Mouse (Mus musculus): Measurements from ENCODE around the gene Cstb. TPM values are rescaled to one million over a fixed set of nuclear protein-coding genes. Genes with fewer than 3 reads are reported as not detected.
"Not testable (repeated sequence)": the region's sequence is repeated elsewhere in the genome, so short reads cannot be mapped to it uniquely, and the experiment has no call there.

Cstb gene
- total and polyA plus RNA-seq, 3 experiments, result 21.4 to 25.1 (median 23.0) TPM

GRCm38 (mm10) chr10:78409035-78409788 lies 16.3 kb upstream of the Cstb start:
- no peak for DNase-seq
- H3K4me3 ChIP-seq, result no peak overlapping the region
- TF ChIP-seq CTCF (IDR thresholded peaks at IDR 0.05), result no peak
- no peak for TF ChIP-seq EP300 (IDR thresholded peaks at IDR 0.05; ENCODE audit: insufficient read depth, low read depth, low read length)
- TF ChIP-seq POLR2A (IDR thresholded peaks at IDR 0.05; ENCODE audit: insufficient read depth, low read depth, low read length), result no peak
- no peaks in the 10 kb centered on the region for H3K36me3 ChIP-seq (ENCODE audit: control insufficient read depth, insufficient read depth, low read length)
- H3K27me3 ChIP-seq (ENCODE audit: control insufficient read depth, insufficient read depth, low read length), result no peaks in the 10 kb centered on the region
- H3K27ac ChIP-seq, result no peak overlapping the region
- intact Hi-C loops (cut with DNase I), result no loop called here
- 73% methylated on average over 9 of the region's 9 CpGs for WGBS
- H3K79me2 ChIP-seq (replicated peaks; ENCODE audit: control insufficient read depth, insufficient read depth, low read length), result no peaks in the 10 kb centered on the region
- H3K4me1 ChIP-seq (ENCODE audit: control insufficient read depth, insufficient read depth, low read length), result no peaks in the 10 kb centered on the region
- no peak overlapping the region for H3K9ac ChIP-seq (ENCODE audit: low read depth, low read length)

- H3K27ac ChIP-seq, result peak overlapping the region; percentile 85
- peak overlapping the region; percentile 94 for H3K4me3 ChIP-seq
- TF ChIP-seq CTCF (IDR thresholded peaks at IDR 0.05) (no peak), POLR2A (IDR thresholded peaks at IDR 0.05; ENCODE audit: insufficient read depth, low read depth, low read length) (no peak), EP300 (IDR thresholded peaks at IDR 0.05; ENCODE audit: insufficient read depth, low read depth, low read length) (no peak)
- H3K27me3 ChIP-seq (ENCODE audit: control insufficient read depth, insufficient read depth, low read length), result no peaks in the 10 kb centered on the region
- H3K79me2 ChIP-seq (replicated peaks; ENCODE audit: control insufficient read depth, insufficient read depth, low read length), result no peaks in the 10 kb centered on the region
- H3K4me1 ChIP-seq (ENCODE audit: control insufficient read depth, insufficient read depth, low read length), result no peaks in the 10 kb centered on the region
- intact Hi-C loops (cut with DNase I), result loop anchor here (5.0 kb wide), 1 partner anchor 225 kb away; the partner anchor contains the start of gene Pwp2
- WGBS, result 16% methylated on average over 8 of the region's 8 CpGs
- H3K36me3 ChIP-seq (ENCODE audit: control insufficient read depth, insufficient read depth, low read length), result no peaks in the 10 kb centered on the region
- DNase-seq, result no peak
- peak overlapping the region; percentile 78 for H3K9ac ChIP-seq (ENCODE audit: low read depth, low read length)
Measured at GRCm38 (mm10) chr10:78411851-78412250, 13.6 kb upstream of the Cstb start.

GRCm38 (mm10) chr10:78412319-78413151 lies 12.9 kb upstream of the Cstb start, which contains the start of gene Rrp1:
TSS of gene Rrp1 (minus strand) at chr10:78413043.
- under 1% methylated on average over 70 of the region's 70 CpGs for WGBS
- H3K36me3 ChIP-seq (ENCODE audit: control insufficient read depth, insufficient read depth, low read length), result no peaks in the 10 kb centered on the region
- peak within 1 kb of the TSS; percentile 78 for H3K9ac ChIP-seq (ENCODE audit: low read depth, low read length)
- H3K79me2 ChIP-seq (replicated peaks; ENCODE audit: control insufficient read depth, insufficient read depth, low read length), result no peaks in the 10 kb centered on the region
- intact Hi-C loops (cut with DNase I), result loop anchor here (5.0 kb wide), 1 partner anchor 225 kb away; the partner anchor contains the start of gene Pwp2
- DNase-seq, result peak; percentile 93 to 95
- peak within 1 kb of the TSS; percentile 85 for H3K27ac ChIP-seq
- TF ChIP-seq CTCF (IDR thresholded peaks at IDR 0.05), result peak; percentile 99
- peak; percentile 84 for TF ChIP-seq POLR2A (IDR thresholded peaks at IDR 0.05; ENCODE audit: insufficient read depth, low read depth, low read length)
- peak; percentile 94; the same call in 1 of the 2 replicates for TF ChIP-seq EP300 (IDR thresholded peaks at IDR 0.05; ENCODE audit: insufficient read depth, low read depth, low read length)
- no peaks in the 10 kb centered on the region for H3K27me3 ChIP-seq (ENCODE audit: control insufficient read depth, insufficient read depth, low read length)
- no peaks in the 10 kb centered on the region for H3K4me1 ChIP-seq (ENCODE audit: control insufficient read depth, insufficient read depth, low read length)
- peak within 1 kb of the TSS; percentile 94 for H3K4me3 ChIP-seq

- DNase-seq, result no peak
- Histone ChIP-seq H3K36me3 (ENCODE audit: control insufficient read depth, insufficient read depth, low read length) (no peaks in the 10 kb centered on the region), H3K4me1 (ENCODE audit: control insufficient read depth, insufficient read depth, low read length) (no peaks in the 10 kb centered on the region), H3K27me3 (ENCODE audit: control insufficient read depth, insufficient read depth, low read length) (no peaks in the 10 kb centered on the region), H3K9ac (ENCODE audit: low read depth, low read length) (0 out of 2 replicates have a peak overlapping the region, but pooled peaks have one; percentile 18), H3K79me2 (replicated peaks; ENCODE audit: control insufficient read depth, insufficient read depth, low read length) (no peaks in the 10 kb centered on the region), H3K4me3 (peak overlapping the region; percentile 94), H3K27ac (peak overlapping the region; percentile 85)
- WGBS, result 36% methylated on average over 7 of the region's 7 CpGs
- intact Hi-C loops (cut with DNase I), result loop anchor here (5.0 kb wide), 1 partner anchor 226 kb away; the partner anchor contains the start of gene Pwp2
- no peak for TF ChIP-seq EP300 (IDR thresholded peaks at IDR 0.05; ENCODE audit: insufficient read depth, low read depth, low read length)
- TF ChIP-seq CTCF (IDR thresholded peaks at IDR 0.05), result no peak
Measured at GRCm38 (mm10) chr10:78413152-78413520, 12.3 kb upstream of the Cstb start.

GRCm38 (mm10) chr10:78414936-78415335 lies 10.5 kb upstream of the Cstb start:
- DNase-seq; H3K36me3 ChIP-seq (ENCODE audit: control insufficient read depth, insufficient read depth, low read length); H3K27ac ChIP-seq; H3K9ac ChIP-seq (ENCODE audit: low read depth, low read length); H3K79me2 ChIP-seq (replicated peaks; ENCODE audit: control insufficient read depth, insufficient read depth, low read length); H3K4me1 ChIP-seq (ENCODE audit: control insufficient read depth, insufficient read depth, low read length); H3K4me3 ChIP-seq; H3K27me3 ChIP-seq (ENCODE audit: control insufficient read depth, insufficient read depth, low read length): not testable (repeated sequence)
- WGBS, result 88% methylated on average over 3 of the region's 4 CpGs
- intact Hi-C loops (cut with DNase I), result loop anchor here (5.0 kb wide), 1 partner anchor 228 kb away; the partner anchor contains the start of gene Pwp2

- no peaks in the 10 kb centered on the region for H3K27me3 ChIP-seq (ENCODE audit: control insufficient read depth, insufficient read depth, low read length)
- no peak for DNase-seq
- no peak overlapping the region for H3K27ac ChIP-seq
- no peak for TF ChIP-seq CTCF (IDR thresholded peaks at IDR 0.05)
- no peak for TF ChIP-seq EP300 (IDR thresholded peaks at IDR 0.05; ENCODE audit: insufficient read depth, low read depth, low read length)
- no peak for TF ChIP-seq POLR2A (IDR thresholded peaks at IDR 0.05; ENCODE audit: insufficient read depth, low read depth, low read length)
- WGBS, result 57% methylated on average over 5 of the region's 5 CpGs
- H3K4me1 ChIP-seq (ENCODE audit: control insufficient read depth, insufficient read depth, low read length), result no peaks in the 10 kb centered on the region
- no peak overlapping the region for H3K4me3 ChIP-seq
- H3K9ac ChIP-seq (ENCODE audit: low read depth, low read length), result no peak overlapping the region
- H3K36me3 ChIP-seq (ENCODE audit: control insufficient read depth, insufficient read depth, low read length), result no peaks in the 10 kb centered on the region
- no peaks in the 10 kb centered on the region for H3K79me2 ChIP-seq (replicated peaks; ENCODE audit: control insufficient read depth, insufficient read depth, low read length)
- intact Hi-C loops (cut with DNase I), result no loop called here
Measured at GRCm38 (mm10) chr10:78417888-78418287, 7.6 kb upstream of the Cstb start.

All from heart, adult 2 months (tissue).